Mouse (Mus musculus) hindlimb bud, embryonic 11.5 days (tissue): Measurements from ENCODE around the gene G6pc3.

Source experiments
- DNase-seq: peaks from one replicate; pipeline ENCODE4 v3.0.0-alpha.2; 2012; ENCODE audit warnings: low read depth, low spot score; ENCODE audit errors: extremely low spot score

The G6pc3 gene

GRCm38 (mm10) chr11:102186235-102186634 is 3.2 kb upstream of the G6pc3 start:
- DNase-seq = no peak

DNA sequence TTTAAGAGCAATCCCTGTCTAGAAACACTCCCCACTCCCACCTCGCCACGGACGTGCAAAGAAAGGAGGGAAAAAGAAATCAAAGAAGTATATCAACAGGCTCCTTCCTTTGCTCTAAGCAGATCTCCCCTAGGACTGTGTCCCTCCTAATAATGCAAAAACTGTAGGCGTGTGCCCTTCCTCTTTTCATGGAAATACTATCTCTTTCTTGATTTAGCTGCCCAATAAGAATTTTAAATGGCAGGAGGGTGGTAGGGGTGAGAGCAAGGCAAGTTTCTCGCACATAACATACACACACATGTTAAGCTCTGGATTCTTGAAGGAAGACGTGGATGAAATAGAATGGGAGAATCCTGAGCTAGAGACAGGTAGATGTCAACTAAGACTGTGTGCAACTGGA is 440 bp upstream of the G6pc3 start:
- DNase-seq = no peak

- DNase-seq = no peak
Measured at GRCm38 (mm10) chr11:102190848-102191247, 1.4 kb downstream of the G6pc3 start.

DNA sequence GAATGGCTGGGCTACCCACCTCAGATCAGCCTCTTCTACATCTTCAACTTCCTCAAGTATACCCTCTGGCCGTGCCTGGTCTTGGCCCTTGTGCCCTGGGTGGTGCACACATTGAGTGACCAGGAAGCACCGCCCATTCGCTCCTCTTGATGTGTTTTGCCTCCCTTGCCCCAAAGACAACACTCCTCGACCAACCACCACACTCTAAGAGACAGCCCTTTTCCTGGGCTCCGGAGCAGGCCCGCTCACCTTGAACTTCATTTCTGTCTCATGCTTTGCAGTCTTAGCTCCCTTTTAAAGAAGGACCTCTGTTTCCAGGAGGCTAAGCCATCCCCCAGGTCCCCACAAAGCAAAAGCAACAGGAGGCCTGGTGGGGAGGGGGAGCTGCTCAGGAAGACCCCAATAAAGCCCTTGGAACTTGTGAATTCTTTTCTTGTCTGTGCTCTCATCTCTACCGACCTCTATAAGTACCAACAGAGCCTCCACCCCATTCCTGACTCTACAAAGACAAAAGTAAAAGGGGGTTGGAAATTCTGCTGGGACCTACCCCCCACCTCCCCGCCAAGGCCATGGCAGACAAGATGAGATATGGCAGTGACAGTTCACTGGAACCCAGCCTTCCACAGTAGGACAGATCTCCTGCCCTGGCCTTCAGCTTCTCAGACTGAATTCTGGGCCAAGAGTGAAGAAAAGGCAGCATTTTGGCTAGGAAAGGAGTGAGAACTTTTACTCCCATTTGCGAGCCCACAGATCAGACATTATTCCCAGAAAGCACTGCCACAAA is 4.4 kb downstream of the G6pc3 start:
- no peak for DNase-seq

DNA sequence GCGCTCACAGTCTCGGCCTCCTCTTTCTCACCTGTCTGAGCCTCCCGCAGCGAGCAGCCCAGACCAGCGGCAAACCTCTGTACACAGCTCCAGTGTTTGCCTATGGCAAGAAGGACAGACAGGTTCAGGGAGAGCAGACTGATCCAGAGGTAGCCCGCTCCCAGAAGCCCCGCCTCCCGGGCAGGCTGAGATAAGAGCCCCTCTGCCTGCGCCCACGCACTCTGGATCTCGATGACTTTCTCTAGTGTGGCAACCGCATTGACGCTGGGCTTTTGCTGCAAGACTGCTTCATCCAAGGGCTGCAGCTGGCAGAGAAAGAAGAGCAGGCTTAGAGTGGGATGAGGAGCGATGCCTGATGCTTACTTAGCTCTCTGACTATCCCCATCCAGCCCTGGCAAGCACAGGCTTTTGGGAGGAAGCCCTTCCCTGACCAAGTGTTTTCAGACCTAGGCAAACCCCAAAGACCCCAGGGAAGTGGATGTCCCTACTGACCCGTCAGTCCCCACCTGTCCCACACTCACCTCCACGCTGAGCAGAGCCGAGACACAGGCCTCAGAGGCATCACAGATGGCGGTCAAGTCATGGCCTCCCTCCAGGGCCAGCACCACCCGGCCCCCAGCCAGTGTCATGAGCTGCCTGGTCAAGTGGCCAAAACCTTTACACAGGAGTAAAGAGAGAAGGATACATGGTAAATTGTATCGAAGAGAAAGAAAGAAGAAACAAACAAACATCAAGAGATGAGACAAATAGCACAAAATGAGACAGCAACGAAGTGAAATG is 6.8 kb downstream of the G6pc3 start:
- DNase-seq = no peak

DNA sequence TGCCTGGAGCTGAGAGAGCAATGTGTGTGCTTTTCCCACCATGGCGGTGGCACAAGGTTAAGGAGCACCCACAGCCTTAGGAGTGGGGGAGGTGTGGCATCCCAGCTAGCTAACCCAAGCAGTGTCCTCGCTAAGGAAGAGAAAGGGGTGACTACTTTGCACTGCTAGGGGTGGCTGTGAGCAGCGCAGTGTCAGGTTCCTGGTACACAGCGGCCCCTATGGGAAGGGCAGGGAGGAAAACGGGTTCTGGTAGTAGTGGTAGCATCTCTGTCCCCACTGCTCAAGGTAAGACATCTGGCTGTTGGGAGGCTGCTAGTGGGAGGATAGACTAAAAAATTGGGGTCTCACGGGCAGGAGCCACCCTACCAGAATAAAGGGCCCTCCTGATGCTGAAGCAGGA is 8.8 kb downstream of the G6pc3 start:
- no peak for DNase-seq

DNA sequence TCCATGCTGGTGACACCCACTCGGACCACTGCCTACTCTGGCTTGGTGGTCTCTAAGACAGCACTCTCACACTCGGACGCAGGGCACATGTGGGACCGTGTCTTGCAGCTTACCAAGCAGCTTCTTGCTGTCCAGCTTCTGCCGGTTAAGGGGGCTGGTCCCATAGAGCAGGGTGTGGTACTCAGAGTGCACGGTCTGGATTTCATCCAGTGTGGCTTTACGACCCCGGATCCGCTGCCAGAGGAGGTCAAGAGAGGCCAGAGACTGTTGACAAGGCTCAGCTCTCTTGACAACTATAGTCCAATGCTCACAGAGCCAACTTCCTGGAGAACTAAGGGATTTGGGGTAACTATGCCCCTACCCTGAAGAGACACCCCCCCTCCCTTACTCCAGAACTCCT is 10.4 kb downstream of the G6pc3 start:
- DNase-seq = no peak

DNA sequence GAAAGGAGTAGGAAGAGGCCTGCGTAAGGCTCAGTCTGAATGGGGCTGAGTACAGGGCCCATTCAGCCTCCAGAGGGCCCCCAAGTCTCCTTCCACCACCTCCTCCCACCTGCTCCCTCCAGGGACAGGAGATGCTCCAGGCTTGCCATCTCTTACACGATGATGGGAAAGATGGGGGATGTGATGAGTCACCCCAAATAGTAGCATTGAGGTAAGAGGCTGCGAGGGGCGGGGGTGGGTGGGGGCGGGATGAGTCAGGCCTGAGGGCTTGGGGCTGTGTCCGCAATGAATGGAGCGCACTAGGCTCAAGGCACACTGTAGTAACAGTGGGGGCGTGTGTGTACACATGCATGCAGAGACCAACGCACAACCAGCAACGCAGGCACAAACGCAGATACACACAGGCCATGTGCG is 12.0 kb downstream of the G6pc3 start:
- DNase-seq = no peak

GRCm38 (mm10) chr11:102206481-102206880 is 17.1 kb downstream of the G6pc3 start:
- DNase-seq = no peak

- no peak for DNase-seq
Measured at GRCm38 (mm10) chr11:102207825-102208777, 18.7 kb downstream of the G6pc3 start.

GRCm38 (mm10) chr11:102208846-102209245 is 19.4 kb downstream of the G6pc3 start:
- no peak for DNase-seq

GRCm38 (mm10) chr11:102209742-102210141 is 20.3 kb downstream of the G6pc3 start:
- no peak for DNase-seq

- no peak for DNase-seq
Measured at GRCm38 (mm10) chr11:102210185-102210584, 20.8 kb downstream of the G6pc3 start.

DNA sequence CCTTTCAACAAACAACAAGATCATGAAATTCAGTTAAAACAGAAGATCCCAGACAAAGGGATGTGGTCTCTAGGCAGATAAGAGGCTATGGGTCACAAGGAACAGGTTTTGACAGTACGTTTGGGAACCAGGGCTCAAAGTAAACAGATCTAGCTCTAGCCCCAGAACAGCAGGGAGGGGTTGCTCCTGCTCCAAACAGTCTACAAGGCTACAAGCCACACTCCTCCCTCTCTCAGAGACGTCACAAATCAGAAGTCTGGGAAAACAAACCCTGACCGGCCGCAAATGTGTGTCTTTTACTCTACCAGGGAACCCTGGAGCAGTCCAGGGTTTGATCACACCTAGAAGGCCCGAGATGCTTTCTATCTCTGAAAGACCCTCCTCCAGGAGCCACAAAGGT is 21.6 kb downstream of the G6pc3 start:
- no peak for DNase-seq

DNA sequence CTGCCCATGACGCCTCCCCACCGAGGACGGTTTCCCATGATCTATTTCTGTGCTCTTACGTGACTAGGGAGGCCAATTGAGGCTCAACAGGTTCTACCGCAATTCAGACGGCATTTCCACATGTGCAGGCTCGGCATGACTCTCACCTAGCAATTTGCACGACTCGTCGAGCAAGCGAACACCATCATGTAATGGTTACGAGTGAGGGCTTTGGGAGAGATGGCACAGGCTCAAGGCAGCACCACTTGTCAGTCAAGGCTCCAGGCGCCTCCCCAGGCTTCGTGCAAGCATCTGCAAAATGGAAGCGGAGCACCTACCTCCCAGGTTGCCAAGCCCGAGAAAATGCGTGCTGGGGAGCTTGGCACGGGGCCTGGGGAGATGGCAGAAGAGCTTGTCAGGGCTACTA is 22.5 kb downstream of the G6pc3 start:
- DNase-seq = no peak

DNA sequence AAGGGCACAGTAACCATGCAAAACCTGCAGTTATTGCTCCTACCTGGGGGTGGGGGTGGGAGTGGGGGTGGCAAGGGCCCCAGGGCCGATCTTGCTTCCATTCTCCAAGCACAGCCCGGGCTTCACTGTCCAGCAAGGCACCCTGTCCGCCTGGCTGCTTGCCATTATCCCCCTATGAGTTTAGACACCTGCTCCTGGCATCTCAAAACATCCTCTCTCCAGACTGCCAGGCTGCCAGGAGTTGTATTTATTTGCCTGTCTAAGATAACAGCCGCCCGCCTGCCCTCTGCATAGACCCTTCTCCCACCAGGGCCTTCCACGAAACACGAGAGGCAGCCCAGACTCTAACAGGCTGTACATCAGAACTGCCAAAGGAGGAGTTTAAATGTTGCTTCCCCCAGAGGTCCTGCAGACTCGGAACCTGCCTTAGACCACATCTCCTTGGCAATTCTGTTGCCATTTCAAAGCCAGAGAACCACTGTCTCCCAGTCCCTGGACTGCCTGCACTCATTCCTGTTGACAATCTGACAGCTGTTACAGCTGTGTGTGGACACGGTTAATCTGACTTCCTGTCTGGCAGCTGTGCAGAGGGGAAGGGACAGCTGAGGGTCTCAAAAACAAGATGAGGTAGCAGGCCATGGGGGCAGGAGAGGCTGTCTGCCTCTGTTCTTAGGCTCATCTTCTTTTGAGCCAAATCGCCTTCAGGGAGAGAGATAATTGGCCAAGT is 25.2 kb downstream of the G6pc3 start:
- DNase-seq = no peak

- no peak for DNase-seq
Measured at GRCm38 (mm10) chr11:102215511-102215910, 26.1 kb downstream of the G6pc3 start.

DNA sequence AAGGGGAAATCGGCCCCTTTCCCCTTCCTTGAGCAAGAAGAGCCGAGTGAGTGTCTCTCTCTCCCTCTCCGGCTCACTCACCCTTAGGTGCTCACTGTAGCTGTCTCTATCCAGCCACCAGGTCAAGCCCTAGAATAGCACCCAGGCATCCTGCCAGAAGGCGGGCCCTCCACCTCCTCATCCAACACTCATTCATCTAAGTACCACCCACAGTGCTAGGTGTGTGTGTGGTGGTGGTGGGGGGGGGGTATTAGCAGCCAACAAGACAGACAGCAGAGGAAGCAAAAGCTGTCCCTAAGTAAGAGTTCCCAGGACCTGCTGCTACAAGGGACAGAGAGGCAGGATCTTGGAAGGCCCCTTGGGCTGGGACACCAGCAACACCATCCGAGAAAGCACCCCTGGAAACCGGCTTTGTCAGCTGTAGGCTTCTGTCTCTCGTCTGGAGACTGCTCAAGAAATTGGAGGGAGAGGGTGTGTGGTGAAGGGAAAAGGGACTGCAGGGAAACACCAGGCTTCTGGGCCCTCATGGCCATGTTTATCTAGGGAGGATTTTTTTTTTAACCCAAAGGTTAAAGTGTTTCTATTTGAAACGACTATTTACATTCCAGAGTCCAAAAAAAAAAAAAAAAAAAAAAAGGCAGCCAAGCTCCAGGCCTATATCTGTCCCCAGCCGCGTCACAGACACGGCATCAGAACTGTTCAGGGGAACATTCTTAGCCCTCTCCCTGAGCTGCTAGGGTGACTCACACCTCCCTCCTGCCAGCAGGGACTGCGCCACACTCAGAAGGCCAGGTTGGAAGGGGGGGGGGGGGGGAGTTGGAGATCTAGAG is 26.9 kb downstream of the G6pc3 start:
- DNase-seq = no peak

DNA sequence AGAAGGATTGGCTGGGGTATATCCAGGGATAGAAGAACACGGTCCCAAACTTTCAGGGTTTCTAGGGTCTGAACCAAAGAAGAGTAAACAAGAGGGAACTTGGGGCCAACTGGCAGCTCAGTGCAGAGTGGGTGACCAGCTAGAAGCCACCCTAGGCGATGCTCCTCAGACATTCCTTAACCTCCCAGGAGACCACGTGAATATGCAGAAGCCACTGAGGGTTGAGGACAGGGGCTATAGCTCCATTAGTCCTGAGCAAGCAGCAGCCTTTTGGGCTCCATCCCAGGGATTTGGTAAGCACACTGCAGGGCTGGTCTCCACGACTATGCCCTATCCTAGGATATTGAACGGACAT is 27.4 kb downstream of the G6pc3 start:
- no peak for DNase-seq

DNA sequence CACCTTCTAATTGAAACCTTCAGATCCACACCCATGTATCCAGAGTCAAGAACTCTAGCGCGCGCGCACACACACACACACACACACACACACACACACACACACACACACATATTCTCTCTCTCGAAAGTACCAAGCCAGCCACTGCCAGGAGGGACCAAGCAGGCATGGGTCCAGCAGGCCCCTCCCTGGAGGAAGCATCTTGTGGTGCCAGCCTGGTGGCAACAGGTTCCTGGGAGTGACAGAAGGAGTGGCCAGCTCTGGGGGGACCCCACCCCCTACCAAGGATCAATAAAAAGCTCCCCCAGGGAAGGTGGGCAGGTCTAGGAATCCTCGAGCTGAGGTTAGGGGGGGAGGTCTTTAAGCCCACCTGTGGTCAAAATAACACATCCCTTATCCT is 28.0 kb downstream of the G6pc3 start:
- no peak for DNase-seq
